Mouse (Mus musculus): ENCODE measurements around the gene Zcchc4. TPM values are rescaled to one million over a fixed set of nuclear protein-coding genes. Genes with fewer than 3 reads are reported as not detected.

Zcchc4 gene
- polyA plus RNA-seq, 1 experiment from 2014 or later, result 17.4 TPM

DNA sequence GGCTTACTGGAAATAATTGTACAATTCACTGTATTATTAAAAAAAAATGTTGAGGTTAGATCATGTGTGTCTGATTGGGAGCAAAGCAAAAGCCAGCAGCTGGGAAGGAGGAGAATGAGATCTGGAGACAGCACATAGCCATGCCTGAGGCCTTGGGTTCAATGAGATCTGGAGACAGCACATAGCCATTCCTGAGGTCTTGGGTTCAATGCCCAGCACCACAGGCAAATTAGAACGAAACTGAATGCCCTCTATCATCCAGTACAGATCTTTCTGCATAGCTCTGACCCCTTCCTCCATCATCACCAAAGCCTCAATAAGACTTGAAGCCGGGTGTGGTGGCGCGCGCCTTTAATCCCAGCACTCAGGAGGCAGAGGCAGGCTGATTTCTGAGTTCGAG, 35.2 kb downstream of the Zcchc4 start:
- Histone ChIP-seq H3K4me3 (ENCODE audit: low read depth, low read length) (no peak overlapping the region), H3K27me3 (ENCODE audit: control insufficient read depth, insufficient read depth, low read length) (no peaks in the 10 kb centered on the region), H3K4me1 (replicated peaks; ENCODE audit: control insufficient read depth, insufficient read depth, low read length) (no peaks in the 10 kb centered on the region), H3K9me3 (ENCODE audit: control insufficient read depth, low read length) (no peaks in the 10 kb centered on the region), H3K4me2 (replicated peaks; ENCODE audit: low read depth, low read length) (no peak overlapping the region), H3K36me3 (ENCODE audit: control insufficient read depth, insufficient read depth, low read length) (peaks cover 4% of the 10 kb centered on the region; the same call in 1 of the 2 replicates), H3K9ac (ENCODE audit: low read depth, low read length) (no peak overlapping the region), H3K27ac (ENCODE audit: low read depth, low read length) (no peak overlapping the region)
- WGBS, result 96% methylated on average over 6 of the region's 6 CpGs
- DNase-seq (ENCODE audit: low spot score) (no peak), ATAC-seq (ENCODE audit: low FRiP score) (no peak)

GRCm38 (mm10) chr5:52811056-52811455, 35.8 kb downstream of the Zcchc4 start:
- Histone ChIP-seq H3K27ac (ENCODE audit: low read depth, low read length) (no peak overlapping the region), H3K4me1 (replicated peaks; ENCODE audit: control insufficient read depth, insufficient read depth, low read length) (no peaks in the 10 kb centered on the region), H3K9ac (ENCODE audit: low read depth, low read length) (no peak overlapping the region), H3K9me3 (ENCODE audit: control insufficient read depth, low read length) (no peaks in the 10 kb centered on the region), H3K4me2 (replicated peaks; ENCODE audit: low read depth, low read length) (no peak overlapping the region), H3K4me3 (ENCODE audit: low read depth, low read length) (no peak overlapping the region), H3K27me3 (ENCODE audit: control insufficient read depth, insufficient read depth, low read length) (no peaks in the 10 kb centered on the region), H3K36me3 (ENCODE audit: control insufficient read depth, insufficient read depth, low read length) (peaks cover 4% of the 10 kb centered on the region; the same call in 1 of the 2 replicates)
- DNase-seq (ENCODE audit: low spot score) (no peak), ATAC-seq (ENCODE audit: low FRiP score) (no peak)
- whole genome bisulfite sequencing, result 94% methylated on average over 14 of the region's 14 CpGs

DNA sequence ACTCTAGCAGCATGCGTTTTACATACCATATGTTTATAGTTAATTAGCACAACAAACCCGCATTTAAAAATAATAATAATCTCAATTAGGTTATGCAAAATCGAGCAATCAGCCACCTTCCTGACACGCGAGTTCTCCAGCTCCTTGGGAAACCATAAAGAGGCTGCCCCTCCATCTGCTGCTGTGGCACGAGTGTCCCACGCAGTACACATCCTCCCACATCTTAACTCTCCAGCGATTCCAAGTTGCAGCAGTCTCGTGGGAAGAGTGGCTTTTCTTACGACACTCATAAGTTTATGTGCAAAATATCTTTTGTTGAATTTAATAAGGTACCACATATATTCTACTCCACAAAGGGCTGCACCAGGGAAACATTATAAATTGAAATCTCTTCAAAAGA, 37.2 kb downstream of the Zcchc4 start:
- Histone ChIP-seq H3K4me1 (replicated peaks; ENCODE audit: control insufficient read depth, insufficient read depth, low read length) (no peaks in the 10 kb centered on the region), H3K27me3 (ENCODE audit: control insufficient read depth, insufficient read depth, low read length) (no peaks in the 10 kb centered on the region), H3K9me3 (ENCODE audit: control insufficient read depth, low read length) (no peaks in the 10 kb centered on the region), H3K27ac (ENCODE audit: low read depth, low read length) (no peak overlapping the region), H3K36me3 (ENCODE audit: control insufficient read depth, insufficient read depth, low read length) (peaks cover 3% of the 10 kb centered on the region; the same call in 1 of the 2 replicates), H3K4me3 (ENCODE audit: low read depth, low read length) (no peak overlapping the region), H3K4me2 (replicated peaks; ENCODE audit: low read depth, low read length) (no peak overlapping the region), H3K9ac (ENCODE audit: low read depth, low read length) (no peak overlapping the region)
- 93% methylated on average over 10 of the region's 10 CpGs for WGBS
- DNase-seq (ENCODE audit: low spot score) (no peak), ATAC-seq (ENCODE audit: low FRiP score) (no peak)

DNA sequence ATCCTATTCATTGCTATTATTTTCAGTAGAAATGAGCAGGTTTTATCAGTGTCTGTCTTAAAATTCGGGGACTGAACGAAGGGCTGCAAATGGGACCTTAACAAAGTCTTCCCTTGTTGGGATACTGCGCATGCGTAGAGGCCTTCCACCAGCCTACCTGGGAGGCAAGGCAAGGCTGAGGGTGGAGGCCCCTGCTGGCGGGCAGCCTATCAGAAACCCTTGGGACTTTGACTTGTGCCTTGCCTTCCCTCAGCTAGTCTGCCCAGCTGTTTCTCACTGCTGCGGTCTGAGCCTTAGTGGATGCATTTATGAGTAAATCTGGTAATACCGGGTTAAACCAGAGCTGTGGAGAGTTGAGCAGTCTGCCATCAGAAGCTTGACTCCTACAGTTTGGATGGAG, 38.1 kb downstream of the Zcchc4 start:
- no peaks in the 10 kb centered on the region for H3K4me1 ChIP-seq (replicated peaks; ENCODE audit: control insufficient read depth, insufficient read depth, low read length)
- H3K9ac ChIP-seq (ENCODE audit: low read depth, low read length), result no peak overlapping the region
- 91% methylated on average over 7 of the region's 7 CpGs for WGBS
- H3K4me2 ChIP-seq (replicated peaks; ENCODE audit: low read depth, low read length), result no peak overlapping the region
- DNase-seq (ENCODE audit: low spot score) (no peak), ATAC-seq (ENCODE audit: low FRiP score) (no peak)
- peaks cover 2% of the 10 kb centered on the region; the same call in 1 of the 2 replicates for H3K36me3 ChIP-seq (ENCODE audit: control insufficient read depth, insufficient read depth, low read length)
- H3K27ac ChIP-seq (ENCODE audit: low read depth, low read length), result no peak overlapping the region
- no peaks in the 10 kb centered on the region for H3K27me3 ChIP-seq (ENCODE audit: control insufficient read depth, insufficient read depth, low read length)
- H3K4me3 ChIP-seq (ENCODE audit: low read depth, low read length), result no peak overlapping the region
- no peaks in the 10 kb centered on the region for H3K9me3 ChIP-seq (ENCODE audit: control insufficient read depth, low read length)

DNA sequence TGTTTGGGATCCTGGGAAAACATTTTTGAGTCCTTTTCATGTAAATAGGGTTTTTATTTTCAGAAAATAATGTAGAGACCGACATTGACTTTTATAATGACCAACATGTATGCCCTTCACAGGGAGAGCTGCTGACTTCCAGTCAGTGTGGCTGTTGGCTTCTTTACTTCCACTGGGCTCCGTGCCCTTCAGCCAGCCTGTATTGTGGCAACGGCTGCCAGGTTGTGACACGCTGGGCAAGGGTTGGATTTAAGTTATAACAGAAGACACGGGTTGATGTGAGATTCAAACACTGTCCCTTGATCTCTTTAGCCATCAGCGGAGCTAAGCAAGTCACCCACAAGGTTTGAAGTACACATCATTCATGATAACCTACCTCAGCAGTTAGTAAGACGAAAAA, 43.5 kb downstream of the Zcchc4 start:
- no peaks in the 10 kb centered on the region for H3K4me1 ChIP-seq (replicated peaks; ENCODE audit: control insufficient read depth, insufficient read depth, low read length)
- peaks cover 2% of the 10 kb centered on the region; the same call in 1 of the 2 replicates for H3K36me3 ChIP-seq (ENCODE audit: control insufficient read depth, insufficient read depth, low read length)
- 94% methylated on average over 7 of the region's 7 CpGs for WGBS
- H3K27ac ChIP-seq (ENCODE audit: low read depth, low read length), result no peak overlapping the region
- H3K9me3 ChIP-seq (ENCODE audit: control insufficient read depth, low read length), result no peaks in the 10 kb centered on the region
- DNase-seq (ENCODE audit: low spot score) (no peak), ATAC-seq (ENCODE audit: low FRiP score) (no peak)
- no peak overlapping the region for H3K9ac ChIP-seq (ENCODE audit: low read depth, low read length)
- no peaks in the 10 kb centered on the region for H3K27me3 ChIP-seq (ENCODE audit: control insufficient read depth, insufficient read depth, low read length)
- no peak overlapping the region for H3K4me3 ChIP-seq (ENCODE audit: low read depth, low read length)
- no peak overlapping the region for H3K4me2 ChIP-seq (replicated peaks; ENCODE audit: low read depth, low read length)

DNA sequence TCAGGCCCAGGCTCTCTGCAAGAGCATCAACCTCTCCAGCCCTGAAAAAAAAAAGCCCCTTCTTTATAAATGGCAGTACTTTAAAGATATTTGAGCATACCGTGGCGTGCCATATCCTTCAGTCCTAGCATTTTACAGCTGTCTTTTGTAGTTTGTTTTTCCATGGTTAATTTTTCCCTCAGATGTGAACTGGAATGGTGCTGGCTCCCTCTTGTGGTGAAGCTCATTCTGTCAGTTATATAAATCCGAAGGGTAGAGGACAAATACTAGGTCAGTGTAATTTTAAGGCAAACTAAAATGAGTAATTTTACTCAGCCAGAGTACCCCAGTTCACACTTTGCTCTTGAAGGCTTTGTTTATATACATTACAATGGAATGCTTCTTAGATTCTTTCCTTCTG, 46.5 kb downstream of the Zcchc4 start:
- Histone ChIP-seq H3K4me2 (replicated peaks; ENCODE audit: low read depth, low read length) (no peak overlapping the region), H3K36me3 (ENCODE audit: control insufficient read depth, insufficient read depth, low read length) (peaks cover 2% of the 10 kb centered on the region; the same call in 1 of the 2 replicates), H3K27ac (ENCODE audit: low read depth, low read length) (no peak overlapping the region), H3K9me3 (ENCODE audit: control insufficient read depth, low read length) (no peaks in the 10 kb centered on the region), H3K4me1 (replicated peaks; ENCODE audit: control insufficient read depth, insufficient read depth, low read length) (no peaks in the 10 kb centered on the region), H3K4me3 (ENCODE audit: low read depth, low read length) (no peak overlapping the region), H3K9ac (ENCODE audit: low read depth, low read length) (no peak overlapping the region), H3K27me3 (ENCODE audit: control insufficient read depth, insufficient read depth, low read length) (no peaks in the 10 kb centered on the region)
- DNase-seq (ENCODE audit: low spot score), result peak; percentile 56
- ATAC-seq (ENCODE audit: low FRiP score), result no peak
- 57% methylated on average over 3 of the region's 3 CpGs for WGBS

GRCm38 (mm10) chr5:52827923-52828322, 52.7 kb downstream of the Zcchc4 start:
- no peaks in the 10 kb centered on the region for H3K36me3 ChIP-seq (ENCODE audit: control insufficient read depth, insufficient read depth, low read length)
- H3K4me1 ChIP-seq (replicated peaks; ENCODE audit: control insufficient read depth, insufficient read depth, low read length), result no peaks in the 10 kb centered on the region
- no peak overlapping the region for H3K4me2 ChIP-seq (replicated peaks; ENCODE audit: low read depth, low read length)
- ATAC-seq (ENCODE audit: low FRiP score) (no peak), DNase-seq (ENCODE audit: low spot score) (no peak)
- no peak overlapping the region for H3K4me3 ChIP-seq (ENCODE audit: low read depth, low read length)
- H3K9me3 ChIP-seq (ENCODE audit: control insufficient read depth, low read length), result no peaks in the 10 kb centered on the region
- H3K27me3 ChIP-seq (ENCODE audit: control insufficient read depth, insufficient read depth, low read length), result no peaks in the 10 kb centered on the region
- no peak overlapping the region for H3K27ac ChIP-seq (ENCODE audit: low read depth, low read length)
- 96% methylated on average over 4 of the region's 4 CpGs for WGBS
- H3K9ac ChIP-seq (ENCODE audit: low read depth, low read length), result no peak overlapping the region

DNA sequence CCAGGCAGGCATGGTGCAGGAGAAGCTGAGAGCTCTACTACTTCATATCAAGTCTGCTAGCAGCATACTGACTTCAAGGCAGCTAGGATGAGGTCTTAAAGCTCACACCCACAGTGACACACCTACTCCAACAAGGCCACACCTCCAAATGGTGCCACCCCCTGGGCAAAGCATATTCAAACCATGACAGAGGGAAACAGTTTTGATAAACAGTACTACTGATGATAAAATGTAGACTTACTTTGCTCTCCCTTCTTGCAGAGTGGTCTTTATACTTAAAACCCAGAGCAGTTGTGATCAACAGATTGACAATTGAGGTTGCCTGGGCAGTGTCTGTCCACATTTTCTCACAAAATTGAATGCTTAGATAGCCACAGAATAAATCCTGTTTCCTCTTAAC, 57.8 kb downstream of the Zcchc4 start:
- Histone ChIP-seq H3K4me1 (replicated peaks; ENCODE audit: control insufficient read depth, insufficient read depth, low read length) (no peaks in the 10 kb centered on the region), H3K9me3 (ENCODE audit: control insufficient read depth, low read length) (no peaks in the 10 kb centered on the region), H3K4me3 (ENCODE audit: low read depth, low read length) (no peak overlapping the region), H3K27me3 (ENCODE audit: control insufficient read depth, insufficient read depth, low read length) (no peaks in the 10 kb centered on the region), H3K9ac (ENCODE audit: low read depth, low read length) (no peak overlapping the region), H3K4me2 (replicated peaks; ENCODE audit: low read depth, low read length) (peak overlapping the region; percentile 34), H3K27ac (ENCODE audit: low read depth, low read length) (no peak overlapping the region), H3K36me3 (ENCODE audit: control insufficient read depth, insufficient read depth, low read length) (peaks cover 6% of the 10 kb centered on the region; the same call in 1 of the 2 replicates)
- DNase-seq (ENCODE audit: low spot score) (peak; percentile 22), ATAC-seq (ENCODE audit: low FRiP score) (peak; percentile 7; the same call in 1 of the 2 replicates)

DNA sequence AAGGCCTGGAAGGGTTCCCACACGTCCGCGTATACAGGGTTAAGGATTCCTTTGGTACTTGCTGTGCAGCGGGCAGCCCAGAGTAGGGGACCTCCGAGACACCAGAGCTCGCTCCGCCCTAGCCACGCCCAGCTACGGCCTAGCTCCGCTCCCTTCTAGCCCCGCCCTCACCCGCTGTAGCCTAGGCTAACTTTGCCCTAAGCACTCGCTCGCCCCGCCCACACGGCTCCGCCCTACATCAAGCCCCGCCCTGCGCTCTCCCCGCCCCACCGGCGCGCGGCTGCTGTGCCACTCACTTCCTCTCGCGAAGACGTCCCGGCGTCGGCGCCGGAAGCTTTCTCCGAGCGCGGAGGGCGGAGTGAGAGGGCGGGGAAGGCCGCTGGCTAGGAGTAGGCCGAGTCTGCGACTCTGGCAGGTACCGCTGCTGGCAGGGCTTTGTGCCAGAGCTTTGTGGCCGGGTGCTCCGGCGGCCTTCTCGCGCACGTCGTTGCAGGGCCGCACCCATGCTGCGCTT, 58.6 kb downstream of the Zcchc4 start, which contains the start of gene Anapc4:
Anapc4 (plus strand) TSS at position 252 of the 514 bp plus-strand sequence.
- peak; percentile 100 for DNase-seq (ENCODE audit: low spot score)
- under 1% methylated on average over 44 of the region's 50 CpGs for WGBS
- H3K27me3 ChIP-seq (ENCODE audit: control insufficient read depth, insufficient read depth, low read length), result no peaks in the 10 kb centered on the region
- peaks cover 6% of the 10 kb centered on the region; the same call in 1 of the 2 replicates for H3K36me3 ChIP-seq (ENCODE audit: control insufficient read depth, insufficient read depth, low read length)
- H3K9ac ChIP-seq (ENCODE audit: low read depth, low read length), result peak within 1 kb of the TSS; percentile 75
- H3K27ac ChIP-seq (ENCODE audit: low read depth, low read length), result peak within 1 kb of the TSS; percentile 64
- no peaks in the 10 kb centered on the region for H3K4me1 ChIP-seq (replicated peaks; ENCODE audit: control insufficient read depth, insufficient read depth, low read length)
- ATAC-seq (ENCODE audit: low FRiP score), result peak; percentile 100
- peak within 1 kb of the TSS; percentile 57 for H3K4me2 ChIP-seq (replicated peaks; ENCODE audit: low read depth, low read length)
- peak within 1 kb of the TSS; percentile 54 for H3K4me3 ChIP-seq (ENCODE audit: low read depth, low read length)
- H3K9me3 ChIP-seq (ENCODE audit: control insufficient read depth, low read length), result no peaks in the 10 kb centered on the region
